Mouse (Mus musculus): ENCODE data around the gene Kcnj9. TPM values are rescaled to one million over a fixed set of nuclear protein-coding genes. Genes with fewer than 3 reads are reported as not detected.
A peak's percentile ranks its signal among the peaks of the same experiment; 100 is the strongest.

Gene Kcnj9
- polyA plus RNA-seq, 1 experiment from 2014 or later, result 0.06 TPM

GRCm38 (mm10) chr1:172323298-172323697 lies 5.8 kb downstream of the Kcnj9 start:
- Histone ChIP-seq H3K27ac (replicated peaks; ENCODE audit: low read depth, low read length) (no peak overlapping the region), H3K27me3 (replicated peaks; ENCODE audit: control insufficient read depth, insufficient read depth, low read length) (peaks cover 36% of the 10 kb centered on the region), H3K4me3 (ENCODE audit: low read depth, low read length) (no peak overlapping the region), H3K4me1 (ENCODE audit: control insufficient read depth, insufficient read depth, low read length) (no peaks in the 10 kb centered on the region), H3K4me2 (ENCODE audit: low read depth, low read length) (no peak overlapping the region), H3K9me3 (ENCODE audit: control insufficient read depth, low read length) (0 out of 2 replicates have a peak, but pooled peaks cover 5% of the 10 kb centered on the region), H3K9ac (ENCODE audit: low read depth, low read length) (no peak overlapping the region), H3K36me3 (ENCODE audit: control insufficient read depth, insufficient read depth, low read length) (peaks cover 5% of the 10 kb centered on the region; the same call in 1 of the 2 replicates)
- no peak for ATAC-seq (ENCODE audit: low read depth)
- no peak for DNase-seq (ENCODE audit: low spot score)
- 32% methylated on average over 5 of the region's 5 CpGs for WGBS

GRCm38 (mm10) chr1:172322725-172323124 lies 6.4 kb downstream of the Kcnj9 start:
- DNase-seq (ENCODE audit: low spot score) (no peak), ATAC-seq (ENCODE audit: low read depth) (no peak)
- WGBS, result 64% methylated on average over 13 of the region's 13 CpGs
- Histone ChIP-seq H3K4me3 (ENCODE audit: low read depth, low read length) (no peak overlapping the region), H3K4me2 (ENCODE audit: low read depth, low read length) (no peak overlapping the region), H3K27ac (replicated peaks; ENCODE audit: low read depth, low read length) (no peak overlapping the region), H3K36me3 (ENCODE audit: control insufficient read depth, insufficient read depth, low read length) (peaks cover 9% of the 10 kb centered on the region; the same call in 1 of the 2 replicates), H3K4me1 (ENCODE audit: control insufficient read depth, insufficient read depth, low read length) (no peaks in the 10 kb centered on the region), H3K27me3 (replicated peaks; ENCODE audit: control insufficient read depth, insufficient read depth, low read length) (peaks cover 30% of the 10 kb centered on the region), H3K9ac (ENCODE audit: low read depth, low read length) (no peak overlapping the region), H3K9me3 (ENCODE audit: control insufficient read depth, low read length) (0 out of 2 replicates have a peak, but pooled peaks cover 5% of the 10 kb centered on the region)

DNA sequence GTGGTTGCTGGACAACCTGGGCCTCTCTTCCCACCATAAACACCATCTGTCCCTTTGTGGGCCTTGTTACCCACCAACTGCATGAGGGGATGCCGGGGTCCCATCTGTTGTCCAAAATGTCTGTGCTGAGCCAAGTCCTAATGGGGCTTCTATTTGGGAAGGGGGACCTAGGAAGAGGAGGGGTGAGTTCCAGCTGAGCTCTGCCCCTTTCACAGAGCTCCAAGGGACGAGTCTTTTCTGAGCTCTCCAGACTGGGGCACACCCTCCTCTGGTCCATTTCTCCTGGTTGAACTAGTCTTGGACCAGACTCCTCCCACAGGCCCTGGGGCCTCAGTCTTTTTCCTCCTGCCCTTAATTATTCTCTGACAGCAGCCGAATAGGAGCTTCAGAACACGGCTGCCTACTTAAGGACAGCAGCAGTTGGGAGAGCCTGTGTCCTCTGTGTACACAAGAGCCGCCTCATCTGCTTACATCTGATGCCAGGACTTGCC lies 9.2 kb downstream of the Kcnj9 start:
- no peak overlapping the region for H3K4me3 ChIP-seq (ENCODE audit: low read depth, low read length)
- H3K9me3 ChIP-seq (ENCODE audit: control insufficient read depth, low read length), result no peaks in the 10 kb centered on the region
- ATAC-seq (ENCODE audit: low read depth) (peak; percentile 30; the same call in 1 of the 2 replicates), DNase-seq (ENCODE audit: low spot score) (no peak)
- H3K9ac ChIP-seq (ENCODE audit: low read depth, low read length), result no peak overlapping the region
- peaks cover 12% of the 10 kb centered on the region; the same call in 1 of the 2 replicates for H3K36me3 ChIP-seq (ENCODE audit: control insufficient read depth, insufficient read depth, low read length)
- no peak overlapping the region for H3K4me2 ChIP-seq (ENCODE audit: low read depth, low read length)
- H3K27ac ChIP-seq (replicated peaks; ENCODE audit: low read depth, low read length), result no peak overlapping the region
- 32% methylated on average over 5 of the region's 5 CpGs for WGBS
- no peaks in the 10 kb centered on the region for H3K4me1 ChIP-seq (ENCODE audit: control insufficient read depth, insufficient read depth, low read length)
- peaks cover 3% of the 10 kb centered on the region for H3K27me3 ChIP-seq (replicated peaks; ENCODE audit: control insufficient read depth, insufficient read depth, low read length)

- Histone ChIP-seq H3K36me3 (ENCODE audit: control insufficient read depth, insufficient read depth, low read length) (peaks cover 12% of the 10 kb centered on the region; the same call in 1 of the 2 replicates), H3K27ac (replicated peaks; ENCODE audit: low read depth, low read length) (no peak overlapping the region), H3K9ac (ENCODE audit: low read depth, low read length) (no peak overlapping the region), H3K27me3 (replicated peaks; ENCODE audit: control insufficient read depth, insufficient read depth, low read length) (no peaks in the 10 kb centered on the region), H3K9me3 (ENCODE audit: control insufficient read depth, low read length) (no peaks in the 10 kb centered on the region), H3K4me3 (ENCODE audit: low read depth, low read length) (no peak overlapping the region), H3K4me1 (ENCODE audit: control insufficient read depth, insufficient read depth, low read length) (no peaks in the 10 kb centered on the region), H3K4me2 (ENCODE audit: low read depth, low read length) (no peak overlapping the region)
- DNase-seq (ENCODE audit: low spot score) (no peak), ATAC-seq (ENCODE audit: low read depth) (no peak)
- WGBS, result 80% methylated on average over 7 of the region's 7 CpGs
Measured at GRCm38 (mm10) chr1:172319346-172319745, 9.8 kb downstream of the Kcnj9 start.

DNA sequence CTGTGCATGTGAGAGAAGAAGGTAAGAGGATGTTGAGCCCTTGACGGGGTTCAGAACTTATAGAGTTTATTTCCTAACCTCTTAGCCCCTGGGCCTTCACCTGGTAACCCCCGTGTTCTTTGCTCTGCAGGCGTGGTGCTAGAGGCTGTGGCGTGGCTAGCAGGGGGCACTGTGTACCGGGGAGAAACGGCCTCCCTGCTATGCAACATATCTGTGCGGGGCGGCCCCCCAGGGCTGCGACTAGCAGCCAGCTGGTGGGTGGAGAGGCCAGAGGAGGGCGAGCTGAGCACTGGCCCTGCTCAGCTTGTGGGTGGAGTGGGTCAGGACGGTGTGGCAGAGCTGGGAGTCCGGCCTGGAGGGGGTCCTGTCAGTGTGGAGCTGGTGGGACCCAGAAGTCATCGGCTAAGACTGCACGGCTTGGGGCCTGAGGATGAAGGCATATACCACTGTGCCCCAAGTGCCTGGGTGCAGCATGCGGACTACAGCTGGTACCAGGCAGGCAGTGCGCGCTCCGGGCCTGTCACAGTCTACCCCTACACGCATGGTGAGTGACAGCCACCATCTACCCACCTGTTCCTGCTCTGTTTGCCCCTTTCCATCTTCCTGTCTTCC lies 10.6 kb downstream of the Kcnj9 start:
- WGBS, result 85% methylated on average over 18 of the region's 19 CpGs
- no peaks in the 10 kb centered on the region for H3K27me3 ChIP-seq (replicated peaks; ENCODE audit: control insufficient read depth, insufficient read depth, low read length)
- no peak overlapping the region for H3K27ac ChIP-seq (replicated peaks; ENCODE audit: low read depth, low read length)
- H3K36me3 ChIP-seq (ENCODE audit: control insufficient read depth, insufficient read depth, low read length), result peaks cover 12% of the 10 kb centered on the region; the same call in 1 of the 2 replicates
- H3K4me3 ChIP-seq (ENCODE audit: low read depth, low read length), result no peak overlapping the region
- H3K4me1 ChIP-seq (ENCODE audit: control insufficient read depth, insufficient read depth, low read length), result 0 out of 2 replicates have a peak, but pooled peaks cover 4% of the 10 kb centered on the region
- H3K4me2 ChIP-seq (ENCODE audit: low read depth, low read length), result no peak overlapping the region
- H3K9me3 ChIP-seq (ENCODE audit: control insufficient read depth, low read length), result no peaks in the 10 kb centered on the region
- ATAC-seq (ENCODE audit: low read depth) (no peak), DNase-seq (ENCODE audit: low spot score) (no peak)
- H3K9ac ChIP-seq (ENCODE audit: low read depth, low read length), result no peak overlapping the region

DNA sequence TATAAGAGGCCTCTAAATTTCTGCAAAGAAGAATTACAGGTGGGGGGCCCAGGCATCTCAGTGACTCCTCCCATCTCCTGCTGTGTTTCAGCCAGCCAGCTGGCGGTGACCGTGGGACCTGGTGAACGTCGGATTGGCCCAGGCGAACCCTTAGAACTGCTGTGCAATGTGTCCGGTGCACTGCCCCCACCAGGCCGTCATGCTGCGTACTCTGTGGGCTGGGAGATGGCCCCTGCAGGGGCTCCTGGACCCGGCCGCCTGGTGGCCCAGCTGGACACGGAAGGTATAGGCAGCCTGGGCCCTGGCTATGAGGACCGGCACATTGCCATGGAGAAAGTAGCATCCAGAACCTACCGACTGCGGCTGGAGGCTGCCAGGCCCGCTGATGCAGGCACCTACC lies 11.2 kb downstream of the Kcnj9 start:
- DNase-seq (ENCODE audit: low spot score) (no peak), ATAC-seq (ENCODE audit: low read depth) (no peak)
- no peak overlapping the region for H3K4me3 ChIP-seq (ENCODE audit: low read depth, low read length)
- H3K27me3 ChIP-seq (replicated peaks; ENCODE audit: control insufficient read depth, insufficient read depth, low read length), result no peaks in the 10 kb centered on the region
- 67% methylated on average over 14 of the region's 15 CpGs for WGBS
- peaks cover 10% of the 10 kb centered on the region; the same call in 1 of the 2 replicates for H3K4me1 ChIP-seq (ENCODE audit: control insufficient read depth, insufficient read depth, low read length)
- no peak overlapping the region for H3K27ac ChIP-seq (replicated peaks; ENCODE audit: low read depth, low read length)
- no peak overlapping the region for H3K9ac ChIP-seq (ENCODE audit: low read depth, low read length)
- H3K4me2 ChIP-seq (ENCODE audit: low read depth, low read length), result no peak overlapping the region
- peaks cover 12% of the 10 kb centered on the region; the same call in 1 of the 2 replicates for H3K36me3 ChIP-seq (ENCODE audit: control insufficient read depth, insufficient read depth, low read length)
- no peaks in the 10 kb centered on the region for H3K9me3 ChIP-seq (ENCODE audit: control insufficient read depth, low read length)

DNA sequence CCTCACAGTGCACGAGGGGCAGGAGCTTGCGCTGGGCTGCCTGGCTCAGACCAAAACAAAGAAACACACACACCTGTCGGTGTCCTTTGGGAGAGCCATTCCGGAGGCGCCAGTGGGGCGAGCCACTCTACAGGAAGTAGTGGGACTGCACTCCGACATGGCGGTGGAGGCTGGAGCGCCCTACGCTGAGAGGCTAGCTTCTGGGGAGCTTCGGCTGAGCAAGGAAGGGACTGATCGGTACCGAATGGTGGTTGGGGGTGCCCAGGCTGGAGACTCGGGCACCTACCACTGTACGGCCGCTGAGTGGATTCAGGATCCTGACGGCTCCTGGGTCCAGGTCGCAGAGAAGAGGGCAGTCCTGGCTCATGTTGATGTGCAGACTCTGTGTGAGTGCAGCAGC lies 11.7 kb downstream of the Kcnj9 start:
- no peak overlapping the region for H3K27ac ChIP-seq (replicated peaks; ENCODE audit: low read depth, low read length)
- H3K4me2 ChIP-seq (ENCODE audit: low read depth, low read length), result no peak overlapping the region
- no peaks in the 10 kb centered on the region for H3K27me3 ChIP-seq (replicated peaks; ENCODE audit: control insufficient read depth, insufficient read depth, low read length)
- H3K9ac ChIP-seq (ENCODE audit: low read depth, low read length), result no peak overlapping the region
- no peak for DNase-seq (ENCODE audit: low spot score)
- 56% methylated on average over 18 of the region's 18 CpGs for WGBS
- peaks cover 12% of the 10 kb centered on the region; the same call in 1 of the 2 replicates for H3K4me1 ChIP-seq (ENCODE audit: control insufficient read depth, insufficient read depth, low read length)
- no peak overlapping the region for H3K4me3 ChIP-seq (ENCODE audit: low read depth, low read length)
- peaks cover 12% of the 10 kb centered on the region; the same call in 1 of the 2 replicates for H3K36me3 ChIP-seq (ENCODE audit: control insufficient read depth, insufficient read depth, low read length)
- H3K9me3 ChIP-seq (ENCODE audit: control insufficient read depth, low read length), result no peaks in the 10 kb centered on the region
- ATAC-seq (ENCODE audit: low read depth), result 0 out of 2 replicates have a peak, but pooled peaks have one; percentile 6

GRCm38 (mm10) chr1:172314911-172315310 lies 14.2 kb downstream of the Kcnj9 start:
- Histone ChIP-seq H3K9ac (ENCODE audit: low read depth, low read length) (no peak overlapping the region), H3K4me3 (ENCODE audit: low read depth, low read length) (no peak overlapping the region), H3K27ac (replicated peaks; ENCODE audit: low read depth, low read length) (no peak overlapping the region), H3K36me3 (ENCODE audit: control insufficient read depth, insufficient read depth, low read length) (peaks cover 12% of the 10 kb centered on the region; the same call in 1 of the 2 replicates), H3K27me3 (replicated peaks; ENCODE audit: control insufficient read depth, insufficient read depth, low read length) (no peaks in the 10 kb centered on the region), H3K9me3 (ENCODE audit: control insufficient read depth, low read length) (no peaks in the 10 kb centered on the region), H3K4me1 (ENCODE audit: control insufficient read depth, insufficient read depth, low read length) (peaks cover 12% of the 10 kb centered on the region; the same call in 1 of the 2 replicates), H3K4me2 (ENCODE audit: low read depth, low read length) (no peak overlapping the region)
- ATAC-seq (ENCODE audit: low read depth) (no peak), DNase-seq (ENCODE audit: low spot score) (no peak)
- WGBS, result 87% methylated on average over 3 of the region's 3 CpGs
